Mouse (Mus musculus) lung, postnatal 10 days (tissue): Measurements from ENCODE around the gene Amy2a1.
"Not testable (repeated sequence)": the region's sequence is repeated elsewhere in the genome, so short reads cannot be mapped to it uniquely, and the experiment has no call there.

Experiments used
- DNase-seq: peaks from one replicate; pipeline ENCODE4 v3.0.0; 2021

The Amy2a1 gene

GRCm38 (mm10) chr3:113532328-113532727 lies at the start of gene Amy2a1:
Gene Amy2a1, minus strand, starts transcription at chr3:113532428.
- not testable (repeated sequence) for DNase-seq

GRCm38 (mm10) chr3:113574578-113574977 lies 42.4 kb upstream of the Amy2a1 start:
- DNase-seq: no peak

GRCm38 (mm10) chr3:113574138-113574537 lies 41.9 kb upstream of the Amy2a1 start:
- no peak for DNase-seq

- DNase-seq: no peak
Observed at GRCm38 (mm10) chr3:113572158-113572557, 39.9 kb upstream of the Amy2a1 start.

GRCm38 (mm10) chr3:113539692-113540091 lies 7.5 kb upstream of the Amy2a1 start:
- DNase-seq: no peak
